Mouse (Mus musculus) brain, embryonic 14.5 days (tissue): ENCODE measurements around the gene S100a3.

ENCODE experiments used
- CTCF ChIP-seq: fragments of 200-500 bp; IDR thresholded peaks from 2 replicates; pipeline ENCODE4 v1.5.1; 2012; ENCODE audit warnings: inconsistent platforms, mild to moderate bottlenecking, moderate library complexity, borderline replicate concordance; ENCODE audit not compliant: insufficient read depth, insufficient read length; ENCODE audit errors: extremely low read depth
- POLR2A ChIP-seq: fragments of 200-500 bp; IDR thresholded peaks from 2 replicates; pipeline ENCODE4 v1.6.1; 2012; ENCODE audit warnings: mild to moderate bottlenecking, inconsistent platforms, borderline replicate concordance; ENCODE audit not compliant: poor library complexity, insufficient read depth, insufficient read length, severe bottlenecking; ENCODE audit errors: extremely low read depth

- TF ChIP-seq POLR2A (no peak), CTCF (no peak)
Observed at GRCm38 (mm10) chr3:90576351-90577001, 16.1 kb downstream of the S100a3 start.
